Mouse (Mus musculus) ovary, adult 18-20 months (tissue): ENCODE results near the gene Iqsec2.

Experiments used
- DNase-seq: peaks from one replicate; pipeline ENCODE4 v3.0.0; 2022; ENCODE audit warnings: low spot score, mixed read lengths

Gene Iqsec2

DNA sequence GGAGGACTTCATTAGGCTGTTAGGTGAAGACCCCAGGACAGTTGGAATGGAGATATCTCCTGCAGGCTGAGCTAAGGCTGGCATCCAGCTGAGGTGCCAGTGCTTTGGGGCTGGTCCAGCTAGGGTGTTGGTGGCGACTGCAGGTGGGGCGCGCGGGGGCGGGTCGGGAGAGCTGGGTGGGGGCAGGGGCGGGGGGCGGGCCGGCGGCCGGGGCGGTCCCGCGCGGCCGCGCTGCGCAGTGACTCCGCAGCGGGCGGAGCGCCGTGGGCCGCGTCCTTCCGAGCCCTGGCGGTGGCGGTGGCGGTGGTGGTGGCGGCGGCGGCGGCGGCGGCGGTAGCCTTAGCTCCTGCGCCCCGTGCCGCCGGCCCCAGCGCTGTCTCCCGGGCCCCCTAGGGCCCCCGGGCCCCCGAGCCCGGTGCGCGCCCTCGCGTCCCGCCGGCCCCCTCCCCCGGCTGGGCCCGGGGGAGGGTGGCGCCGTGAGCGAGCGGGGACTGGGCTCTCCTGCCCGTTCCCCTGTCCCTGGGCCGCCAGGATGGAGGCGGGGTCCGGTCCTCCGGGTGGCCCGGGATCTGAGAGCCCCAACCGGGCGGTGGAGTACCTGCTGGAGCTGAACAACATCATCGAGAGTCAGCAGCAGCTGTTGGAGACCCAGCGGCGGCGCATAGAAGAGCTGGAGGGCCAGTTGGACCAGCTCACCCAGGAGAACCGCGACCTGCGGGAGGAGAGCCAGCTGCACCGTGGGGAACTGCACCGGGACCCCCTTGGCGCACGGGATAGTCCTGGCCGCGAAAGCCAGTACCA is at the start of gene Iqsec2:
Iqsec2 (plus strand) TSS at position 328 of the 801 bp plus-strand sequence.
- DNase-seq, result no peak

DNA sequence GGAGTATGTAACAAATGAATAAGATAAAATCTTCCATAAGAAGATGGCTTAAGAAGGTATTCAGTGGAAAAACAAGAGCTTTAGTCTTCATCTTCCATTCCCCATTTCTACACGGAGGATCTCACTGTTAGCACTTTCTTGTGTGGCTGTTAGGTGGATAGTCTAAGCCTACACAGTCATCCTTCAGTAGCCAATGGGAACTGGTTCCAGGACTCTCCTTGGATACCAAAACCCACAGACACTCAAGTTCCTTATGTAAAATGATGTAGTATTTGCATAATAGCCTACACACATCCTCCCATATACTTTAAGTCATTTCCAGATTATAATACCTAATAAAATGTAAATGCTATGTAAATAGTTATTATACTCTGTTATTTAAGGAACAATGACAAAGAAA is 46.5 kb upstream of the Iqsec2 start:
- no peak for DNase-seq

- no peak for DNase-seq
Measured at GRCm38 (mm10) chrX:152121687-152122086, 22.4 kb upstream of the Iqsec2 start.

- DNase-seq, result no peak
Measured at GRCm38 (mm10) chrX:152130777-152131176, 13.3 kb upstream of the Iqsec2 start.

DNA sequence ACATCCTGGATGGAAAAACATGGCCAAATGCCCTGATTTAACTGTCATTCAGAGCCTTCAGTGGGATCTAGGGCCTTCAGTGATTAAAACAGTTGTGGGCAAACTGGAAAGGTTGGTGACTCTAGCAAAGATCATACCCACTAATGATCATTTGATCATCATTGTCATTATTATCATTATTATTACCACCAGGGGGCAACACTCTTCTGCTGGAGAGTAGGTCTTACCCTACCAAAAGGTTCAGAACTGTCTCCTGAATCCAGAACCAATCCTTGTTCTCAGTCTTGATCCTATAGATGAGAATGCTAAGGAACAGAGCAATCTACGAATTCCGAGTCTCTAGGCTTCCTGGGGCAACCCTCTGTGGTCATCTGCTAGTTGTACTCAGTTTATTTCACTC is 12.0 kb upstream of the Iqsec2 start:
- DNase-seq, result no peak

DNA sequence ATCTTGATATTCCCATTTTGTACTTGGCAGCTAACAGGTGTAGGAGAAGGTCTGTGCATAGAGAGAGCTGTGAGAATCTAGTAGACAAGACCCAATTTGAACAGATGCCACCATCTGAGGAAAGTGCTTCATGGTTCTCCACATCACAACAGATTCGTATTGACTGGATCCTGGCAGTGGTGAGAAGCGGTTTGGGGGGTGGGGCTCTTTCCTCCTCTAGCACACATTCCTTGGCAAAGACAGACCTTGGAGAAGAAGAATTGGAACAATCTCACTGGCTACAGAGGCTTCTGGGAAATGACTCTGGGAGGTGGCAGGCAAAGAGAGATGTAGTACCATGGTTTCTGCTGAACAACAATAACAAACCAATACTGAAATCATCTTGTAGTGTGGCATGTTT is 8.9 kb upstream of the Iqsec2 start:
- no peak for DNase-seq

DNA sequence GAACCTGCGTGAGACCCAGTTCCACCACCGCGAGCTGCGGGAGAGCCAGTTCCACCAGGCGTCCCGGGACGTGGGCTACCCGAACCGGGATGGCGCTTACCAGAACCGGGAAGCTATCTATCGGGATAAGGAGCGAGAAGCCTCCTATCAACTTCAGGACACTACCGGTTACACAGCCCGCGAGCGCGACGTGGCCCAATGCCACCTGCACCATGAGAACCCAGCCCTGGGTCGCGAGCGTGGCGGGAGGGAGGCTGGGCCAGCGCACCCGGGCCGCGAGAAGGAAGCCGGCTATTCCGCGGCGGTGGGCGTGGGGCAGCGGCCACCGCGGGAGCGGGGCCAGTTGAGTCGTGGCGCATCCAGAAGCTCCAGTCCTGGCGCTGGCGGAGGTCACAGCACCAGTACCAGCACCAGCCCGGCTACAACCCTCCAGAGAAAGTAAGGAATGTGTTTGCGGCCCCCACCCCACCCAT is 710 bp downstream of the Iqsec2 start:
- no peak for DNase-seq

- DNase-seq, result no peak
Measured at GRCm38 (mm10) chrX:152146150-152146549, 2.1 kb downstream of the Iqsec2 start.

GRCm38 (mm10) chrX:152146691-152147090 is 2.6 kb downstream of the Iqsec2 start:
- no peak for DNase-seq

- peak; percentile 28 for DNase-seq
Measured at GRCm38 (mm10) chrX:152147451-152148116, 3.5 kb downstream of the Iqsec2 start.

DNA sequence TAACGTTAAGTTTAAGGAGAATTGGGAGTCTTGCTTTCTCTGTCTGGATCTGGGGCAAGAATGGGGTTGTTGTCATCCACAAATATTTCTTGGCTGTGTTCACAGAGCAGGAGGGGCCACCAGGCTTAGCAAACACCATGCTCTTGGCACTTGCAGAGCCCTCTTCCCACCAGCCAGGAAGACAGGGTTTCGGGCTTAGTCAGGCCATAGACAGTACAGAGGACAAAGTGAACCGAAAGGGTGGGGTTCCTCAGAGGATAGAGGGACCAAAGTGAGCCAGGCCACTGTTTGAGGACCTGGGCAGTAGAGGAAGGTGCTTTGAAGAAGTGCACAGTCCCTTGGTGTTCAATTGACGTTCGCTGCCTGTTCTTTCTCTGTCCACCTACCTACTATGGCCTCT is 4.6 kb downstream of the Iqsec2 start:
- no peak for DNase-seq

GRCm38 (mm10) chrX:152151709-152152108 is 7.6 kb downstream of the Iqsec2 start:
- no peak for DNase-seq

DNA sequence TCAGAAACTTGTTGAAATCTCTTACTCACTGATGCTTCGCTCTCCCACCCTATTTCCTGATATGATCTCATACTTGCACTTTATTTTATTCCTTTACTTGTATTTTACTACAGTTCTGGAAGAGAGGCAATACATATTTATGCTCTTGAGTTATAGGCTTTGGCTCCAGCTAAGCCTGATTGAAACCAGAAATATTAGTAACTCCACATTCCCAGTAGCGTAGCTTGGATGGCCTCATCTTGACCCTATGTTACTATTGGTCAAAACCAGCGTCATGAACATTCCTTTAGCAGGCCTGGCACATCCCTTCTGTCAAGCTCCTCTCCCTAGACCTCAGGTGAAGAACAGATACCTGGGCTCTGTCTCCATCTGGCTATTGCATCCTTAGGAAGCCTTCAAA is 14.2 kb downstream of the Iqsec2 start:
- no peak for DNase-seq

DNA sequence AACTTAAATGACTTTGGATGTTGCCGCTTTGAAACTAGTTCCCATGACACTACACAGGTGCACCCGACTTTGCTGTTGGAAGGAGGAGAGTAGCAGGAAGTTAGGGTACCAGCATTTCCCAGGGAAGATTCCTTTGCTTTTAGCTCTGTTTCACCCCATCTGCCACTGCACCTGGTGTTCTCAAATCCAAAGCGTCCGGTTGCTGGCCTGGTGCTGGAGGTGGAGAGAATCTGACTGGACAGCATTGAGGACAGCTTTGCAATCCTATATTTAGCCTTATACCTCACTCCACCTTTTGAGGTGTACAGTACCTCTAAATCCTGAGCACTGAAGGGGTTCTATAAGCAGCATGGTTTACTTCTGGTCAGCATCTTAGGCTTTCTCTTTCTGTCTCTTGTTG is 17.3 kb downstream of the Iqsec2 start:
- no peak for DNase-seq

- DNase-seq, result no peak
Measured at GRCm38 (mm10) chrX:152164061-152164460, 20.0 kb downstream of the Iqsec2 start.

- no peak for DNase-seq
Measured at GRCm38 (mm10) chrX:152166161-152166560, 22.1 kb downstream of the Iqsec2 start.

DNA sequence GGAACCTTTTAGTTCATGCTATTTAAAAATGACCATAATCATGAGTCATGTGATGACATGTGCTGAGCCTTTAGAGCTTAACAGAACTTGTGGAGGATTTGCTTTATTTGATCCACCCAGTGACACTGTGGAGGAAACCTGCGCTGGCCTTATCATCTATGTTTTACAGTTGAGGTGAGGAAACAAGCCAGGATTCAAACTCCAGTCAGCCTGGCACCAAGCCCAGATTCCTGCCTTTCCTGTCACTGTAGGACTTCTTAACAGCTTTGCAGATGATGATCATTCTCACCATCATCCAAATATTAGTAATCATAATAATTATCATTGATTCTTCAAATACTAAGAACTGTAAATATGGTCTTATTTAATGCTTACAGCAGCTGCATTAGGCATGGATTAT is 24.5 kb downstream of the Iqsec2 start:
- no peak for DNase-seq

DNA sequence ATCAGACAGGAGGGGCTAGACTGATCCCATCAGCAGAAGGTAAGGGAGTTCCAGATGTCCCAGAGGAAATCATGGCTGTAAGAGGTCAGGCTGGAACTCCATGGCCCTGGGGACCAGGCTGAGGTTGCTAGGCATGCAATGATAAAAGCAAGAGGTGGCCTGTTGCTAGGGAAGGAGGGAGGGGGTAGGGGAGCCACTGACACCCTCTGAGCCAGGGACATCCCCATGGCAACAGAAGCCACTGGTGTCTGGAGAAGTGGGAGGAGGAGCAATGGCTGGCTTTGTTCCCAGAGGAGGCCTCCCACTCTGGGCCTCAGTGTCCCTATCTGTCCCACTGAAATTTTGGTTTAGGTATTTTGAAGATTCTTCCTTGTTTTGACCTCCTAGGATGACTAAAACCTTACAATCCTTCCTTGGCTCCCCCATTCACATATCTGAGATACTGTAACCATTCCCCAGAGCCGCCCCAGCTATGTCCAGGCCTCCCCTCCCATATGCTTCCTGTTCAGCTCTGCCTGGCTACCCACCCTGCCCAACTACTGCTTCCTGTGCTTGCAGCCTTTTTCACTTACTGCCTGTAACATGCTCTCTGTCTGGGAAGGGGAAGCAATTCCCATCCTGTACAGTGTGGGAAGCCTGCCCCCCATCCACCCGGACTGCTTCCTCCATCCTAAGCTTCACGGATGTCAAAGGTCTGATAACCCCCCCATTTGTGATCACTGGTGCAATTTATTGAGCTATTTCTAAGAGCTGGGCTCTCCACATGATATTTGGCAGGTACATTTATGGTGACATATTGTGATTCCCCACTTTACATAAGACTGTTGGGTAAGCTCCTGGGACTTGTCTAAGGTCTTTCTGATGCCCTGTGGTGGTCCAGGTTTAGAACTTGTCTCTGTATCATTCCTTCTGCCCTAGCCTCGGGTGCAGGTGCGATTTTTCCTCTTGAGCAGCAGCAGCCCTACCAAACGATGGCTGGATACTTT is 27.3 kb downstream of the Iqsec2 start:
- DNase-seq, result peak; percentile 65

GRCm38 (mm10) chrX:152172487-152172935 is 28.4 kb downstream of the Iqsec2 start:
- peak; percentile 30 for DNase-seq

DNA sequence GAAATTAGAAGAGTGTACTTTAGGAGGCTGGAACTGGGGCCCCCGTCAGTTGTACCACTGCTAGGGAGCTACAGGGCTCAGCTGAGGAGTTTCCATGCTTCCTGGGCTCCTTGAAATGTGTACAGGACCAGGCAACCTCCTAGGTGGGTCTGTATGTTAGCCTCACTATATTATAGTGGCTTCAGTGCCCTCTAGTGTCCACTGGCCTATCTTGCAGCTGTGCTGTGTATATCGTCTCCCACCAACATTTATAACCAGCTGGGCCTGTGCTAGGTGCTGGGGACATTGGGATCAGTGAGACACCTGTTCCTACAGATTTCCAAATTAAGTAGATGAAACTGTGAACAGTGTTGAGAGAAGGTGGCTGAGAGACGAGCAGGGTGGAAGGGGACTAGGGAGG is 31.2 kb downstream of the Iqsec2 start:
- DNase-seq, result peak; percentile 2

DNA sequence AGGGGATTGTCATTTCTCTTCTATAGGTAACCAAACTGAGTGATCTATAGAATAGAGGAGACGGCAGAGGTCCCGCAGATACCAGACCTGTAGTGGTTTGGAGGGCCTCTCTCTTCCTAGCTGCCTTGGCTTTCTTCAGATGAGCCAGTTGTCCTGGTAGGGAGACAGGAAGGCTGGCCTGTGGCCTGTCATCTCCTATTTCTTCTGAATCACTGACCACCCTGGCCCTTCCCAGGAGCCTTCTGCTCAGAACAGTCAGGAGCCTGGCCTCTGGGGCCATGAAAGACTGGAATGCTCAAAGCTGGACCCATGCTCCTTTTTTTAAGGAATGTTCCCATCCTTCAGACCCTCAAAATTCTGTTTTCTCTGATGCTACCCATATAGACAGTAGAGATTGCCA is 33.8 kb downstream of the Iqsec2 start:
- DNase-seq, result no peak
